Comparison of ENCODE assay signal across 23 mouse cellular contexts in the genomic region with DNA sequence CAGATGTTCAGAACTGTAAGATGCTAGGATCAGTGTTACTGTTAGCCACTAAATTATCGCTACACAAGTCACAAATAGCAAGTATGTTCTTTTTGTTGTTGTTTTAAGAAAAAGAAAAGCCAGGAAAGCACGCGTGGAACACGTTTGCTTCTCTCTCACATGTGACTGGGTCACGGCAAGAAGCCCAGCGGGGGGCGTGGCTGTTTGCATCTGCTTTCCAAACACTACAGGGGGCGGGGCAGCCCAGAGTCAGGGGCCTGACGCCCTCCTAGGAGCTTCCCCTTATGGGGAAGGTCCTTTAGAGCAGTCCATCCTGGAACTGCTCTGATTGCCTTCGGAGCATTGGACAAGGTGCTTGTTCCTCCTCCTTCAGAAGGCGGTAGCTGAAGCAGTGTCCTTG.
DNase-seq lines count a peak whose midpoint lies in the region; ATAC-seq lines count a peak whose summit lies in the region.
"Had no signal": no experiment of that assay in that cellular context is flagged by ENCODE, and none has a peak within 500 bp of the region (broad histone marks: within the 10 kb centered on the region; RNA-seq: fewer than 3 reads in every experiment).

No protein-coding gene starts in this region.

- DNase-seq in kidney, postnatal 10 days: peak; percentile 28
- DNase-seq in kidney, adult 8-10 months: no peak
- DNase-seq in retina, embryonic 14.5 days (ENCODE audit: low spot score): peak; percentile 39
- DNase-seq in ovary, postnatal 10 days (ENCODE audit: low spot score): no peak
- DNase-seq in urinary bladder, postnatal 10 days (ENCODE audit: low spot score): no peak
- DNase-seq: adrenal gland, postnatal 14 days; cerebellum, adult 2 months; gastrocnemius, postnatal 10 days; heart, postnatal 10 days; lung, postnatal 10 days; right cerebral cortex, adult 18-20 months; right cerebral cortex, postnatal 4 days had no signal

- ATAC-seq in midbrain, embryonic 16.5 days: no peak
- ATAC-seq in midbrain, embryonic 13.5 days: no peak
- ATAC-seq: forebrain, embryonic 16.5 days; hindbrain, postnatal 0 days; intestine, embryonic 16.5 days had no signal

- no peaks in the 10 kb centered on the region for H3K36me3 ChIP-seq in midbrain, embryonic 16.5 days (ENCODE audit: control insufficient read depth, insufficient read depth, low read length)
- no peaks in the 10 kb centered on the region for H3K36me3 ChIP-seq in midbrain, embryonic 13.5 days
- H3K36me3 ChIP-seq: embryonic facial prominence, embryonic 15.5 days; limb, embryonic 13.5 days; midbrain, embryonic 12.5 days; neural tube, embryonic 12.5 days; stomach, embryonic 15.5 days had no signal

- 0 out of 2 replicates have a peak overlapping the region, but pooled peaks have one; percentile 18 for H3K9ac ChIP-seq in midbrain, embryonic 16.5 days (ENCODE audit: low read depth, low read length)
- H3K9ac ChIP-seq in midbrain, embryonic 13.5 days (replicated peaks): no peak overlapping the region
- H3K9ac ChIP-seq: embryonic facial prominence, embryonic 15.5 days; limb, embryonic 13.5 days; midbrain, embryonic 12.5 days; neural tube, embryonic 12.5 days; stomach, embryonic 15.5 days had no signal

- 0 out of 2 replicates have a peak, but pooled peaks cover 2% of the 10 kb centered on the region for H3K4me1 ChIP-seq in midbrain, embryonic 16.5 days (ENCODE audit: control insufficient read depth, insufficient read depth, low read length)
- peaks cover 15% of the 10 kb centered on the region for H3K4me1 ChIP-seq in midbrain, embryonic 13.5 days (replicated peaks)
- H3K4me1 ChIP-seq: stomach, embryonic 15.5 days had no signal

- WGBS in midbrain, embryonic 16.5 days: 22% methylated on average over 10 of the region's 11 CpGs
- WGBS in midbrain, embryonic 13.5 days: 29% methylated on average over 11 of the region's 11 CpGs

- H3K4me3 ChIP-seq in midbrain, embryonic 16.5 days (ENCODE audit: low read depth, low read length): no peak overlapping the region
- H3K4me3 ChIP-seq in midbrain, embryonic 13.5 days (replicated peaks): no peak overlapping the region
- H3K4me3 ChIP-seq: embryonic facial prominence, embryonic 15.5 days; limb, embryonic 13.5 days; midbrain, embryonic 12.5 days; neural tube, embryonic 12.5 days; stomach, embryonic 15.5 days had no signal

- no peak overlapping the region for H3K27ac ChIP-seq in midbrain, embryonic 16.5 days (ENCODE audit: low read length)
- no peak overlapping the region for H3K27ac ChIP-seq in midbrain, embryonic 13.5 days
- H3K27ac ChIP-seq: embryonic facial prominence, embryonic 15.5 days; hindbrain, postnatal 0 days; limb, embryonic 13.5 days; midbrain, embryonic 12.5 days; neural tube, embryonic 12.5 days; stomach, embryonic 15.5 days had no signal

- H3K9me3 ChIP-seq in midbrain, embryonic 16.5 days (replicated peaks; ENCODE audit: control insufficient read depth, low read length, poor library complexity, severe bottlenecking): no peaks in the 10 kb centered on the region
- no peaks in the 10 kb centered on the region for H3K9me3 ChIP-seq in midbrain, embryonic 13.5 days
- H3K9me3 ChIP-seq: embryonic facial prominence, embryonic 15.5 days; limb, embryonic 13.5 days; midbrain, embryonic 12.5 days; neural tube, embryonic 12.5 days; stomach, embryonic 15.5 days had no signal

- H3K27me3 ChIP-seq in midbrain, embryonic 16.5 days (ENCODE audit: control insufficient read depth, insufficient read depth, low read depth, low read length): no peaks in the 10 kb centered on the region
- peaks cover 4% of the 10 kb centered on the region; the same call in 1 of the 2 replicates for H3K27me3 ChIP-seq in midbrain, embryonic 13.5 days
- H3K27me3 ChIP-seq: embryonic facial prominence, embryonic 15.5 days; stomach, embryonic 15.5 days had no signal

- no peak overlapping the region for H3K4me2 ChIP-seq in midbrain, embryonic 16.5 days (ENCODE audit: low read length)
- no peak overlapping the region for H3K4me2 ChIP-seq in midbrain, embryonic 13.5 days (replicated peaks)
- H3K4me2 ChIP-seq: embryonic facial prominence, embryonic 15.5 days; heart, embryonic 11.5 days; limb, embryonic 13.5 days; midbrain, embryonic 12.5 days; neural tube, embryonic 12.5 days; stomach, embryonic 15.5 days had no signal

Comparison
In these comparisons a context has a peak if more than half of its experiments do, and no peak if none do; other contexts are left out.
1. DNase-seq: peak in kidney, postnatal 10 days (single experiment) and retina, embryonic 14.5 days (single experiment); none in kidney, adult 8-10 months (0 of 2), ovary, postnatal 10 days (single experiment) and urinary bladder, postnatal 10 days (single experiment).